Mouse (Mus musculus): ENCODE results near the gene Map2k3. TPM values are rescaled to one million over a fixed set of nuclear protein-coding genes. Genes with fewer than 3 reads are reported as not detected.
A peak's percentile ranks its signal among the peaks of the same experiment; 100 is the strongest.

Gene Map2k3
- polyA plus RNA-seq, 1 experiment = 30.9 TPM

GRCm38 (mm10) chr11:60951896-60952295 is 20.1 kb downstream of the Map2k3 start:
- no peaks in the 10 kb centered on the region for H3K27me3 ChIP-seq (ENCODE audit: control insufficient read depth, insufficient read depth, low read length)
- H3K27ac ChIP-seq (ENCODE audit: control insufficient read depth, insufficient read depth, low read length) = no peak overlapping the region
- 94% methylated on average over 5 of the region's 5 CpGs for WGBS
- no peak for DNase-seq
- H3K36me3 ChIP-seq (ENCODE audit: control insufficient read depth, insufficient read depth, low read length) = peaks cover 18% of the 10 kb centered on the region
- TF ChIP-seq POLR2A (IDR thresholded peaks at IDR 0.05; ENCODE audit: control insufficient read depth, extremely low read depth, insufficient read depth, low read length, poor library complexity) = no peak
- no peak for TF ChIP-seq CTCF (IDR thresholded peaks at IDR 0.05; ENCODE audit: borderline replicate concordance, control insufficient read depth, extremely low read depth, insufficient read depth, low read length, poor library complexity)
- H3K4me1 ChIP-seq (replicated peaks; ENCODE audit: control insufficient read depth, insufficient read depth, low read length) = no peaks in the 10 kb centered on the region
- no peak overlapping the region for H3K4me3 ChIP-seq (ENCODE audit: control insufficient read depth, insufficient read depth, low read length)

GRCm38 (mm10) chr11:60952362-60952761 is 20.5 kb downstream of the Map2k3 start:
- H3K27ac ChIP-seq (ENCODE audit: control insufficient read depth, insufficient read depth, low read length) = no peak overlapping the region
- H3K36me3 ChIP-seq (ENCODE audit: control insufficient read depth, insufficient read depth, low read length) = peaks cover 13% of the 10 kb centered on the region
- H3K4me3 ChIP-seq (ENCODE audit: control insufficient read depth, insufficient read depth, low read length) = no peak overlapping the region
- DNase-seq = no peak
- TF ChIP-seq POLR2A (IDR thresholded peaks at IDR 0.05; ENCODE audit: control insufficient read depth, extremely low read depth, insufficient read depth, low read length, poor library complexity) (no peak), CTCF (IDR thresholded peaks at IDR 0.05; ENCODE audit: borderline replicate concordance, control insufficient read depth, extremely low read depth, insufficient read depth, low read length, poor library complexity) (no peak)
- WGBS = 95% methylated on average over 3 of the region's 3 CpGs
- no peaks in the 10 kb centered on the region for H3K27me3 ChIP-seq (ENCODE audit: control insufficient read depth, insufficient read depth, low read length)
- no peaks in the 10 kb centered on the region for H3K4me1 ChIP-seq (replicated peaks; ENCODE audit: control insufficient read depth, insufficient read depth, low read length)

DNA sequence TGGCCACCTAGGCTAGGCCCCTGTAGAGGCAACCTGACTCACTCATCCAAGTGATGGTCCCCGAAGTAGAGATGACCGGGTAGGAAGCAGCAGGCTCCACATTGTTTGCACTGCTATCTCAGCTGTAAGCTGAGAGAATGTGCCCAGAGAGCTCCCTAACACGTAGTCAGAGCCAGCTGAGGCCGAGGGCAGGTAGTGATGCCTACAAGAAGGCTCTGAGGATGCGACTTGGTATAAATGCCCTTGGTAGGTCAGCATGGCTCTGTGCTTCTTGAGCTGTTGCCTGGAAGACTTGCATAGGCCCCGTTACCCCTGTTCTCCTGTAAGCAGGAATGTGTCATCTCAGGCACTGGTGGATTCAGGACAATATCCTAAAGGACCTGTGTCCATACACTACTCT is 21.2 kb downstream of the Map2k3 start:
- Histone ChIP-seq H3K36me3 (ENCODE audit: control insufficient read depth, insufficient read depth, low read length) (peaks cover 9% of the 10 kb centered on the region; the same call in 1 of the 2 replicates), H3K4me3 (ENCODE audit: control insufficient read depth, insufficient read depth, low read length) (no peak overlapping the region), H3K27me3 (ENCODE audit: control insufficient read depth, insufficient read depth, low read length) (no peaks in the 10 kb centered on the region), H3K27ac (ENCODE audit: control insufficient read depth, insufficient read depth, low read length) (no peak overlapping the region), H3K4me1 (replicated peaks; ENCODE audit: control insufficient read depth, insufficient read depth, low read length) (no peaks in the 10 kb centered on the region)
- 98% methylated on average over 6 of the region's 6 CpGs for WGBS
- TF ChIP-seq CTCF (IDR thresholded peaks at IDR 0.05; ENCODE audit: borderline replicate concordance, control insufficient read depth, extremely low read depth, insufficient read depth, low read length, poor library complexity) (no peak), POLR2A (IDR thresholded peaks at IDR 0.05; ENCODE audit: control insufficient read depth, extremely low read depth, insufficient read depth, low read length, poor library complexity) (no peak)
- no peak for DNase-seq

- H3K27me3 ChIP-seq (ENCODE audit: control insufficient read depth, insufficient read depth, low read length) = no peaks in the 10 kb centered on the region
- H3K4me3 ChIP-seq (ENCODE audit: control insufficient read depth, insufficient read depth, low read length) = no peak overlapping the region
- H3K4me1 ChIP-seq (replicated peaks; ENCODE audit: control insufficient read depth, insufficient read depth, low read length) = no peaks in the 10 kb centered on the region
- TF ChIP-seq POLR2A (IDR thresholded peaks at IDR 0.05; ENCODE audit: control insufficient read depth, extremely low read depth, insufficient read depth, low read length, poor library complexity) = no peak
- TF ChIP-seq CTCF (IDR thresholded peaks at IDR 0.05; ENCODE audit: borderline replicate concordance, control insufficient read depth, extremely low read depth, insufficient read depth, low read length, poor library complexity) = 0 out of 2 replicates have a peak, but pooled peaks have one; percentile 52
- H3K36me3 ChIP-seq (ENCODE audit: control insufficient read depth, insufficient read depth, low read length) = 0 out of 2 replicates have a peak, but pooled peaks cover 5% of the 10 kb centered on the region
- WGBS = 20% methylated on average over 15 of the region's 15 CpGs
- no peak overlapping the region for H3K27ac ChIP-seq (ENCODE audit: control insufficient read depth, insufficient read depth, low read length)
- peak; percentile 70 for DNase-seq
Measured at GRCm38 (mm10) chr11:60953803-60954202, 22.0 kb downstream of the Map2k3 start.

GRCm38 (mm10) chr11:60954255-60955104 is 22.6 kb downstream of the Map2k3 start:
- no peak overlapping the region for H3K4me3 ChIP-seq (ENCODE audit: control insufficient read depth, insufficient read depth, low read length)
- 0 out of 2 replicates have a peak, but pooled peaks cover 5% of the 10 kb centered on the region for H3K36me3 ChIP-seq (ENCODE audit: control insufficient read depth, insufficient read depth, low read length)
- no peak for TF ChIP-seq CTCF (IDR thresholded peaks at IDR 0.05; ENCODE audit: borderline replicate concordance, control insufficient read depth, extremely low read depth, insufficient read depth, low read length, poor library complexity)
- TF ChIP-seq POLR2A (IDR thresholded peaks at IDR 0.05; ENCODE audit: control insufficient read depth, extremely low read depth, insufficient read depth, low read length, poor library complexity) = no peak
- H3K27me3 ChIP-seq (ENCODE audit: control insufficient read depth, insufficient read depth, low read length) = no peaks in the 10 kb centered on the region
- DNase-seq = no peak
- WGBS = 95% methylated on average over 10 of the region's 10 CpGs
- H3K27ac ChIP-seq (ENCODE audit: control insufficient read depth, insufficient read depth, low read length) = no peak overlapping the region
- H3K4me1 ChIP-seq (replicated peaks; ENCODE audit: control insufficient read depth, insufficient read depth, low read length) = no peaks in the 10 kb centered on the region

DNA sequence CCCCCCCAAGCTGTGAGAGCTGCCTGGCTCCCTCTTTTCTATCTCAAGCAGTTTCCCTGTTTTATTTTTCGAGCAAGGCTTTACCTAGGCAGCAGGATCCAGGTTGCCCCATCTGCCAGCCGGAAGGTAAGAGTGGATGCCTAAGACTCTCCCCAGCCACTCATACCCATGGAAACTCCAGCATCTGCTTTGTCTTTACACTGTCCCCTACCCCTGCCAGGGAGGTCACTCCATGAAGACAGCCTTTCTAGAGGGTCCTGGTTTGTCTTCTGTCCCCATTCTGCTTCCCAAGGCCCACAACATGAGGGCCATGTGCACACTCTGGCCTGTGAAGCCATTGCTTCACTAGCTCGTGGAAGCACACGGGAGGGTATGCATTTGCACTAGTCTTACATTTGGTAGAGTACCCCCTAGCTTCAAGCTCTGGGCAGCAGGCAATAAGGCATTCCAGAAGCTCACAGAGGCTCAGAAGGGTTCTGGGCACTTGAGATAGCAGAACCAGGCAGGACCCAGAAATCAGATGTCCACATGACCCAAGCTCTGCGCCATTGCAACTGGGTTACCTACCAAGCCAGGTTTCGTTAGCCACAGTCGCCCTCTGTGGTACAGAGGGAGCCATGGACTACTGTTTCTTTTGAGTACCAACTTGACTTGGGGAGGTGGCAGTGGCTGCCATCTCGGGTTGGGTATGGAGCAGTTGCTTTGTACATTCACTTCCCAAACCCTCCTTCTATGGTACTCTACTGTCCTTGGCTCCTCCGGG is 24.0 kb downstream of the Map2k3 start:
- no peak for TF ChIP-seq POLR2A (IDR thresholded peaks at IDR 0.05; ENCODE audit: control insufficient read depth, extremely low read depth, insufficient read depth, low read length, poor library complexity)
- TF ChIP-seq CTCF (IDR thresholded peaks at IDR 0.05; ENCODE audit: borderline replicate concordance, control insufficient read depth, extremely low read depth, insufficient read depth, low read length, poor library complexity) = no peak
- Histone ChIP-seq H3K36me3 (ENCODE audit: control insufficient read depth, insufficient read depth, low read length) (0 out of 2 replicates have a peak, but pooled peaks cover 1% of the 10 kb centered on the region), H3K4me3 (ENCODE audit: control insufficient read depth, insufficient read depth, low read length) (no peak overlapping the region), H3K4me1 (replicated peaks; ENCODE audit: control insufficient read depth, insufficient read depth, low read length) (no peaks in the 10 kb centered on the region), H3K27me3 (ENCODE audit: control insufficient read depth, insufficient read depth, low read length) (no peaks in the 10 kb centered on the region), H3K27ac (ENCODE audit: control insufficient read depth, insufficient read depth, low read length) (no peak overlapping the region)
- DNase-seq = no peak
- WGBS = 93% methylated on average over 9 of the region's 9 CpGs

Data from thymus, adult 2 months (tissue).